Mouse (Mus musculus) heart, postnatal 14 days (tissue): ENCODE measurements around the gene Srcin1. TPM values are rescaled to one million over a fixed set of nuclear protein-coding genes. Genes with fewer than 3 reads are reported as not detected.

Experiments
- DNase-seq, 2 experiments: peaks; one replicate each; pipeline ENCODE4 v3.0.0; 2021 to 2022
- intact Hi-C: fragments of 180-260 bp; cut with DNase I; formaldehyde crosslinking; loops from one replicate; pipeline ENCODE4 v1.15.1; 2025
- total RNA-seq, 2 experiments: library from RNA; stranded (reverse); gene quantifications; 2 replicates each; pipeline ENCODE4 v1.2.3; 2021

Gene Srcin1
- total RNA-seq, 2 experiments from 2014 or later, result 0.29 to 0.34 TPM

- DNase-seq, result peak; percentile 75 to 85
- intact Hi-C loops, result no loop called here
Observed at GRCm38 (mm10) chr11:97510966-97511660, 64.9 kb downstream of the Srcin1 start.

GRCm38 (mm10) chr11:97509715-97510485 is 66.1 kb downstream of the Srcin1 start:
- no peak for DNase-seq

DNA sequence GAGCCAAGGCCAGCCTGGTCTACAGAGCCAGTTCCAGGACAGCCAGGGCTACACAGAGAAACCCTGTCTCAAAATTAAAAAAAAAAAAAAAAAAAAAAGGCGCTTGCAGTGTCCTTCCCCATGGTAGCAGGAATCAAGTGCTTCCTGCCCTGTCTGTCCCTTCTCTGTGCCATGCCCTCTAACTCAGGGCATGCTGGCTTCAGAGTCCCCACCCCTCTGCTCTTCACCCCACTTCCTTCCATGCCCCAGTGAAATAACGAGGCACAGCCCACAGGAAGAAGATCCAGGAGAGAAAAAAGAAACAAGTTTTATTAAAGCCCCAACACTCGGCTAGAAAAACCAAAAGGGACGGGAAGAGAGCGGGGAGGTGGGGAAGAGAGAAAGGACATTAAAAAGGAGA is 66.9 kb downstream of the Srcin1 start:
- no peak for DNase-seq
- intact Hi-C loops, result no loop called here

More at GRCm38 (mm10) chr11:97509715-97510485, 66.1 kb downstream of the Srcin1 start:
- intact Hi-C loops, result no loop called here

GRCm38 (mm10) chr11:97508198-97508597 is 67.8 kb downstream of the Srcin1 start:
- intact Hi-C loops, result no loop called here
- no peak for DNase-seq

- intact Hi-C loops, result no loop called here
- no peak for DNase-seq
Observed at GRCm38 (mm10) chr11:97506331-97506730, 69.7 kb downstream of the Srcin1 start.

DNA sequence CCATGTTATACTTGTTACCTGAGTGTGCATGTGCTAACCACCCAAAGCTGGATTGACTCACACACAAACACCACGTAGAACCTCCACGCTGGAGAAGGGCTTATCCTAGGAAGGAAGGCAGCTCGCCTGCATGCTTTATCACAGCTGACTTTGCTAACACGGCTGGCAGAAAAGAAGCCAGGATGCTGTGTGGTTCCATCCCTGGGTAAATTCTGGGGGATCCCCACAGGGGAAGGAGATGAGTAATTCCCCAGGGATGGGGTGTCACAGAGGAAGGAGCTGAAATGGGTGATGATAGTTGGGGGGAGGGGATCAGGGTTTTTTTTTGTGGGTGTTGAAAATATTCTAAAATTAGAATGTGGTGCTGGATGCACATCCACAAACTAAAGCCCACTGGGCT is 70.2 kb downstream of the Srcin1 start:
- intact Hi-C loops, result no loop called here

GRCm38 (mm10) chr11:97502846-97503245 is 73.1 kb downstream of the Srcin1 start:
- no peak for DNase-seq
- intact Hi-C loops, result no loop called here

More for the DNA sequence above, 70.2 kb downstream of the Srcin1 start:
- DNase-seq, result no peak

DNA sequence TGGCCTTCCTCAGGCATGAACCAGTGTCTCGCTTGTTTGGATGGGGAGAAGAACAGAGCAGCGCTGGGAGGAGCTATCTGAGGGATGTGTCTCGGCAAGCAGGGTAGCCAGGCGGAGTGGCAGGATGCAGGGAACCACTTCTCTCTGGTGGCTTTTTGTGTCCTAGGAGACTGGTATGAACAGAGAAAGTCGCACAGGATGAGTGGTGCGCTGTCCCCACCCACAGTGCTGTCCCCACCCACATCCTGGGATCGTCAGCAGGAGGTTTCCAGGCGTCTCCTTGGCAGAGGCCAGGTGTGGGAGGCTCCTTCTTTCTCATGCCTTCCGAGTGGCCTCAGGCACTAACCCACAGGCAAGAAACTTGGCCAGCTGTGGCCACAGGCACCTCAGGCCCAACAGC is 73.6 kb downstream of the Srcin1 start:
- intact Hi-C loops, result no loop called here
- DNase-seq, result no peak

- intact Hi-C loops, result no loop called here
- no peak for DNase-seq
Observed at GRCm38 (mm10) chr11:97500720-97501448, 75.1 kb downstream of the Srcin1 start.

DNA sequence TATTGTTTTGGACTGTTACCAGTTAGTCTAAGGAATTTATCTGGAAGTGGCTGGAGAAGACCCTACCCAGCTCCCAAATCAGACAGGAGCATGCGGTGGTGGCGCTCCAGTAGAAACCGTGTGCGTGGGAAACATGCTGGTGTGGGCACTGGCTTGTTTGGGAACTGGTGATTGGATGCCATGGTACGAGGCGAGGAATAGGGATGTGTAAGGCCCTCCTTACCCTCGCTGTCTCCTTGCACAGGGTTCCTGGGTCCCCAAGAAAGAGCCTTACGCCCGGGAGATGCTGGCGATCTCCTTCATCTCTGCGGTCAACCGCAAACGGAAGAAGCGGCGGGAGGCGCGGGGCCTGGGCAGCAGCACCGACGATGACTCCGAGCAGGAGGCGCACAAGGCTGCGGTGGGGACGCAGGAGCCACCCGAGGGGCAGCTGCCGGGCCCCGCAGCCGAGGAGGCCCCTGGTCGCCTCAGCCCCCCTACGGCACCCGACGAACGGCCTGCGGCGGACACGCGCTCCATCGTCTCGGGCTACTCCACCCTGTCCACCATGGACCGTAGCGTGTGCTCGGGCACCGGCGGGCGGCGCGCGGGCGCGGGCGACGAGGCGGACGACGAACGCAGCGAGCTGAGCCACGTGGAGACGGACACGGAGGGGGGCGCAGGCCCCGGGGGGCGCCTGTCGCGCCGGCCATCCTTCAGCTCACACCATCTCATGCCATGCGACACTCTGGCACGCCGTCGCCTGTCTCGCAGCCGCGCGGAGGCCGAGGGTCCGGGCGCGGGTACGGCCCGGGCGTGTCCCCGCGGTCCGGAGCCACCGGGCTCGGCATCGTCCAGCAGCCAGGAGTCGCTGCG is 75.9 kb downstream of the Srcin1 start, which contains the start of gene 4933428G20Rik:
Gene 4933428G20Rik, minus strand, starts transcription at position 476 of the 855 bp plus-strand sequence.
- no peak for DNase-seq
- intact Hi-C loops, result no loop called here

DNA sequence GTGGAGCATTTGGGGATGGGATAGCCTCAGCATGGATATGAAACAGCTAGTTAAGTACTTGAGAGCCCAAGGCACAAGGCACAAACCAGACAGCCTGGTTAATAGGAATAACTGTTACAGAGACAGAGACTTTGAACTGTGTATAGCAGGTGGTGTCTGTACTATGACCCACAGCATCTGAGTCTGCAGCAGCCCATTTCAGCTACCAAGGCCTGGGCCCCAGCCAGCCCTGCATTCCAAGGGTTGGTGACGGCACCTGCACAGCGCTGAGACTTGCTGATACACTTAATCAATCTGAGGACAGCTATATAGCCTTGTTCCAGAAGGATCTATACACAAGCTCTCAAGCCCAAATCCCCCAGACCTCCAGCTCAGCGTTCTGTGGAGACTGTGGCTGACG is 78.4 kb downstream of the Srcin1 start:
- intact Hi-C loops, result no loop called here

DNA sequence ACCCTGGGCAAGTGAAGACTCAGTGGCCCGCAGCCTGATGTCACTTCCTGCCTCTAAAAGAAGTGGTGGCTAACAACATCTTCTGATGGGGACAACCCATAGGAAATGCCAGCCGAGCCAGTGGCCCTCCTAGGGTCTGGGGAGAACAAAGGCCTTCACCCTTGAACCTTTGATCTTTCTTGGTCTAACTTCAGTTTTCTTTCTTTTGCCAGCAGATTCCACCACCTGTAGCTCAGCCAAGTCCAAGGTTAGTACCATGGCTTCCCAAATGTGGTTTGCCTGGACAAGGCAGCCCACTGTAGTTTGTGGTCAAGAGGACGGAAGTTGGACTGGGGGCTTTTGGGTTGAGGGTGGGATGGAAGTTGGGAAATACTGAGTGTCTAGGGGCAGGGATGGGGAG is 83.2 kb downstream of the Srcin1 start:
- DNase-seq, result no peak
- intact Hi-C loops, result no loop called here

More for the DNA sequence above, 78.4 kb downstream of the Srcin1 start:
- DNase-seq, result no peak

- intact Hi-C loops, result no loop called here
- no peak for DNase-seq
Observed at GRCm38 (mm10) chr11:97491640-97492039, 84.3 kb downstream of the Srcin1 start.

GRCm38 (mm10) chr11:97489589-97490324 is 86.2 kb downstream of the Srcin1 start:
- peak; percentile 75 to 83 for DNase-seq
- intact Hi-C loops, result loop anchor here (2.0 kb wide), 2 partner anchors 133 to 201 kb away; no protein-coding TSS in a partner anchor

GRCm38 (mm10) chr11:97487656-97488055 is 88.3 kb downstream of the Srcin1 start:
- DNase-seq, result no peak
- intact Hi-C loops, result loop anchor here (2.0 kb wide), 2 partner anchors 135 to 203 kb away; no protein-coding TSS in a partner anchor

GRCm38 (mm10) chr11:97485661-97486060 is 90.3 kb downstream of the Srcin1 start:
- intact Hi-C loops, result no loop called here

GRCm38 (mm10) chr11:97479824-97480223 is 96.2 kb downstream of the Srcin1 start:
- peak in 1 of 2 experiments; percentile 63 for DNase-seq
- intact Hi-C loops, result no loop called here

More at GRCm38 (mm10) chr11:97485661-97486060, 90.3 kb downstream of the Srcin1 start:
- no peak for DNase-seq

DNA sequence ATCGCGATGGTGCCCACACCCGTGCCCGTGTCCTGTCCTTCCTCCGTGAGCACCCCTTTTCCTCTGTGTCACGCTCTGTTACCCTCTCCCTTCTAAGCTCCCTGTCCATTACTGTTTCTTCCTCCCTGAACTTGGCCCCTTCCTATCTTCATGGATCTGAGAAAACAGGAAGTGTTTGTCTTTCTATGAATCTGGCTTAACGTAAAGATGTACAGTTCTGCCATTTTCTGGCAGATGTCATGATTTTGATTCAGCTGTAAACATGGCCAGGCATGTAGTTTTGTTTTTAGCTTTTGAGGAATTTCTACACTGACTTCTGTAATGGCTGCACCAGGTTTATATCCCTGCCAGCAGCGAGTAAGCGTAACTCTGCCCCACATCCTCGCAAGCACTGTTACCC is 96.9 kb downstream of the Srcin1 start:
- DNase-seq, result no peak
- intact Hi-C loops, result no loop called here

DNA sequence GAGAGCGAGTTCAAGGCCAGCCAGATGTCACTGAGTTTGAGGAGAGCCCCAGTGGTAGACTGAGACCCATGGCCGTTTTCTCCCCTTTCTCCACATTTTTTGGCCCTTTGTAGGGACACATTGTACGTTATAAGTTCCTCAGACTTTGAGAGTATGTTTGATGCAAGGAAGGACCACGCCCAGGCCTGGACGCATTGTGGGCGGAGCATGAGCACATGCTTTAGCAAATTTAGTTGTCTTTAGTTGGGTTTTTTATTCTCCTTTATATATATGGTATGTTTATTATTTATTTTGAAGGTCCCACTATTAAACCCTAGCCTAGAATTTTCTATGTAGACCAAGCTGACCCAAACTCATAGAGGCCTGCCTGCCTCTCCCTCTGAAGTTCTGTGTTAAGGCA is 97.6 kb downstream of the Srcin1 start:
- no peak for DNase-seq
- intact Hi-C loops, result no loop called here
